Mouse (Mus musculus) small intestine, adult 2 months (tissue): ENCODE data around the gene Vmn1r195.

ENCODE experiments used
- CTCF ChIP-seq: fragments of 200-500 bp; IDR thresholded peaks from 2 replicates; pipeline ENCODE4 v1.5.1; 2012; ENCODE audit warnings: low read depth, mild to moderate bottlenecking, control low read depth, inconsistent platforms, low read length, moderate library complexity, mixed read lengths; ENCODE audit not compliant: insufficient replicate concordance, insufficient read length; ENCODE audit errors: extremely low read depth
- POLR2A ChIP-seq: fragments of 200-500 bp; IDR thresholded peaks from 2 replicates; pipeline ENCODE4 v1.6.1; 2012; ENCODE audit warnings: low read depth, mild to moderate bottlenecking, control low read depth, inconsistent platforms, low read length, moderate library complexity

DNA sequence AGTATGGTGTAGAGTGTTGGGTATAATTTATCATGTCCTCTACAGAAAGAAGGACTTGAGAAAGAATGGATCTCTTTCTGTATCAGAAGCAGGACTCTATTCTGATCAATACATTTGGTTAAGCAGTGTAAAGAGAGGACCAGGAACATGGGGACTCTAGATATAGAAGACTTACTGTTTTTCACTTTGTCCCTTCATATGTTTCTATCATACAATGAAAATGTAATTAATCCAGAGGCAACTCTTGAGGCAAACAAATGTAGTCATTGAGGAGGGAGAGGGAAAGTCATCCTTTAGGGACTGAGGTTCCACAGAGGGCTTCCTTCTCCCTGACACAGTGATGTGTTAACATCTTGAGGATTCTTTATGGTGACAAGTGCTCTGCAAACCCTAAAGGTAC, 54.0 kb downstream of the Vmn1r195 start, which contains the start of gene Vmn1r197:
- TF ChIP-seq CTCF, result no peak
- TF ChIP-seq POLR2A, result no peak
